14 mouse cellular contexts compared by ENCODE assay signal in genomic region chr2:74122937-74123336, GRCm38 (mm10).
"Had no signal": no experiment of that assay in that cellular context is flagged by ENCODE, and none has a peak within 500 bp of the region (broad histone marks: within the 10 kb centered on the region; RNA-seq: fewer than 3 reads in every experiment).

No protein-coding gene starts in this region.

- H3K27me3 ChIP-seq: liver, embryonic 13.5 days; lung, embryonic 15.5 days; neural tube, embryonic 13.5 days had no signal

- H3K4me2 ChIP-seq: liver, embryonic 13.5 days; lung, embryonic 15.5 days; midbrain, embryonic 12.5 days; neural tube, embryonic 13.5 days had no signal

- DNase-seq: kidney, adult 18-20 months; kidney, postnatal 10 days; liver; liver, embryonic 13.5 days; liver, postnatal 0 days; lung, postnatal 14 days; right cerebral cortex, postnatal 4 days; spleen, adult 18-20 months; thymus, adult 2 months; thymus, postnatal 25 days had no signal

- H3K4me3 ChIP-seq: liver, embryonic 13.5 days; lung, embryonic 15.5 days; midbrain, embryonic 12.5 days; neural tube, embryonic 13.5 days had no signal

- H3K4me1 ChIP-seq: liver, embryonic 13.5 days; lung, embryonic 15.5 days had no signal

- ATAC-seq: liver, postnatal 0 days; midbrain, embryonic 16.5 days had no signal

- H3K36me3 ChIP-seq: liver, embryonic 13.5 days; lung, embryonic 15.5 days; midbrain, embryonic 12.5 days; neural tube, embryonic 13.5 days had no signal

- H3K27ac ChIP-seq: liver, embryonic 13.5 days; lung, embryonic 15.5 days; midbrain, embryonic 12.5 days; neural tube, embryonic 13.5 days had no signal

- H3K9ac ChIP-seq: liver, embryonic 13.5 days; liver, postnatal 0 days; lung, embryonic 15.5 days; midbrain, embryonic 12.5 days; neural tube, embryonic 13.5 days had no signal

- H3K9me3 ChIP-seq: liver, embryonic 13.5 days; lung, embryonic 15.5 days; midbrain, embryonic 12.5 days; neural tube, embryonic 13.5 days had no signal
